Mouse (Mus musculus): ENCODE data around the gene Sh3bp5.

DNA sequence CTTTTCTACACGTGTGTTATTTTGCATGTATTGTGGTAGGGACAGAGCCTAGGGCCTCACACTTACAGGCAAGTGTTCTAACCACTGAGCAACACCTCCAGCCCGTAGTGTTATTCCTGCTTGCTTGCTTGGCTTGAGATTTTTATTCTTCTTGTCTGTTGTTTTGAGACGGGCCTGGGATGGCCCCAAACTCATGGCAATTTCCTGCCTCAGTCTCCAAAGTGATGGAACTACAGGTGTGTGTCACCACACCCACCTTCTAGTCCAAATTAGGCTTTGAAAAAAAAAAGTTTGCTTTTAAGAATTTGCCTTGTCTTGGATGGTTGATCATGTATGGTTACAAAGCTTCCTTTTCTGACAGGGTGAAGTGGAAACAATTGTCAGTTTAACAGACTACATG, 19.5 kb downstream of the Sh3bp5 start:
- no peak for TF ChIP-seq CTCF (IDR thresholded peaks at IDR 0.05; ENCODE audit: low read depth)
- no peak for TF ChIP-seq EP300 (optimal IDR thresholded peaks at IDR 0.05)
